Mouse (Mus musculus): ENCODE measurements around the gene Rab11fip4. TPM values are rescaled to one million over a fixed set of nuclear protein-coding genes. Genes with fewer than 3 reads are reported as not detected.

Rab11fip4 gene
- polyA plus RNA-seq, 1 experiment from 2014 or later = 23.3 TPM

DNA sequence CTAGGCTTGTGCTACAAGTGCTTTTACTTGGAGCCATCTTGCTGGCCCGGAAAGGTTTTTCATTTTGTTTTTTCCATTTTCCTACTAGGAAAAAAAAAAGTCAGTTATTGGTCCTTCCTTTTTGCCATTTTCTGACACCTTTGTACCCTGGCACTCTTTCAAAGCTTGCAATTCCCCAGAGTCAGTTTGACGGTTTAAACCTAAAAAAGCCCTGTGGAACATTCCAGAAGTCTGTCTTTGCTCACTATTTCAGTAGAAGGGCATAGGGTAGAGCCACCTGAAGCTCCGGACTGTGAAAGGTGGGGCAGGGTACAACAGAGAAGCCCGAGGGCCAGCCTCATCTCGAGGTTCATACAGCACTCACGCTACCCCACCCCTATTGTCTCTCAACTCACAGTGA, 134.0 kb downstream of the Rab11fip4 start:
- Histone ChIP-seq H3K27ac (no peak overlapping the region), H3K4me3 (no peak overlapping the region), H3K9me3 (no peaks in the 10 kb centered on the region), H3K36me3 (replicated peaks) (no peaks in the 10 kb centered on the region), H3K4me1 (peaks cover 9% of the 10 kb centered on the region), H3K27me3 (ENCODE audit: poor library complexity, severe bottlenecking) (no peaks in the 10 kb centered on the region)
- no peak for DNase-seq (ENCODE audit: extremely low spot score, low spot score)
- 91% methylated on average over 6 of the region's 6 CpGs for WGBS

DNA sequence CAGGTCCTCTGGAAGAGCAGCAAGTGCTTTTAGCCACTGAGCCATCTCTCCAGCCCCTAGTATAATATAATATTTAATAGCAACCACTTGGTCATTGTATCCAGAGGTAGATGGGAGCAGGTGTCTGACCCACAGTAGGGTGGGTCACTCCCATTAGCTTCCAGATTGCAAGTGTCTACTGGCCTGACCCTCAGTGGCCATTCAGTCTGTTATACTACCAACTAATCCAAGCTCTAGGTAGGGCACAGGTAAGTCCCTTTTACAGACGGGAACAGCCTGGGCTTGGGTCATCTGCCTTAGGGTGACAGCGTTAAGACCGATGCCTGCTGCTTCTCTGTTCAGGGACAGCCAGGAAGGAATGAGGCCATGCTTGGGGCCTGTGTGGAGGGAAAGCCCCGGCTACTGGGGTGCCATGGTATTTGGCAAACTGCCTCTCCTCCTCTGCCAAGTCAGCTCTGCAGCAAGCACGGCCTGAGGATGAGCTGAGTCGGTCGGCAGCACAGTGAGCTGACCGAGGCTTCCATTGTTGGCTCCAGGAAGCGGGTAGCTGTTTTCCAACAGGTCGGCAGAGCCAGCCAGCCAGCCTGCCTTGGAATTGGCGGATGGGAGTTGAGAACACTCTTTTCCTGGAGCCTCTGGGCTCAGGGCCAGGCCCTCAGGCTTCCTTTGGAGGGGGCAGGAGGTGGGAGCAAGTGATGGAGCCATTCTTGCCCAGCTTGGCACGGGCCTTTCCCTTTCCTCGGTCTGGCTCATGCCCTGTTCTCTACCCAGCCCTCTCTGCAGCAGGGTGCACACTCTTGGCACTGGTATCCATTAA, 138.4 kb downstream of the Rab11fip4 start:
- Histone ChIP-seq H3K27me3 (ENCODE audit: poor library complexity, severe bottlenecking) (no peaks in the 10 kb centered on the region), H3K27ac (0 out of 2 replicates have a peak overlapping the region, but pooled peaks have one; percentile 35), H3K4me1 (no peaks in the 10 kb centered on the region), H3K36me3 (replicated peaks) (no peaks in the 10 kb centered on the region), H3K4me3 (no peak overlapping the region; the same call in 1 of the 2 replicates), H3K9me3 (no peaks in the 10 kb centered on the region)
- DNase-seq (ENCODE audit: extremely low spot score, low spot score) = no peak
- 84% methylated on average over 13 of the region's 13 CpGs for WGBS

DNA sequence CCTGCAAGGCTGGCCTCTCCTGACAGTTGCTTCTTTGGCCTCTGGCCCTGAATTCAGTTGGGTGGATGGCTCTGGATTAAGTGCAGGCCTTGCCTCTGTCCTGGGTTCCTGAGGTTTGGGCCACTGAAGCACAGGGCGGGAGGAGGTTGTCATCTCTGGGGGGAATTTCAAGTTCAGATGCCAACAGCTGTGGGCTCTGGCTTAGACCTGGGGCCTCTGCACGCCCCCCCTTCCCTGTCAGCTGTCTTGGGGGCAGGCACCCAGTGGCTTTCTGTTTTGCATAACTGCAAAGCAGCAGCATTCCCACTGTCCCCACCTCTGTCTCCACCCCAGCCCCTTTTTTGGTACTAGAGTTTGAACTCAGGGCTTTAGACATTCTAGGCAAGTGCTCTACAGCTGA, 139.4 kb downstream of the Rab11fip4 start:
- WGBS = 78% methylated on average over 2 of the region's 2 CpGs
- H3K9me3 ChIP-seq = no peaks in the 10 kb centered on the region
- no peak overlapping the region for H3K27ac ChIP-seq
- no peak for DNase-seq (ENCODE audit: extremely low spot score, low spot score)
- H3K4me1 ChIP-seq = no peaks in the 10 kb centered on the region
- no peak overlapping the region for H3K4me3 ChIP-seq
- H3K27me3 ChIP-seq (ENCODE audit: poor library complexity, severe bottlenecking) = no peaks in the 10 kb centered on the region
- H3K36me3 ChIP-seq (replicated peaks) = no peaks in the 10 kb centered on the region

DNA sequence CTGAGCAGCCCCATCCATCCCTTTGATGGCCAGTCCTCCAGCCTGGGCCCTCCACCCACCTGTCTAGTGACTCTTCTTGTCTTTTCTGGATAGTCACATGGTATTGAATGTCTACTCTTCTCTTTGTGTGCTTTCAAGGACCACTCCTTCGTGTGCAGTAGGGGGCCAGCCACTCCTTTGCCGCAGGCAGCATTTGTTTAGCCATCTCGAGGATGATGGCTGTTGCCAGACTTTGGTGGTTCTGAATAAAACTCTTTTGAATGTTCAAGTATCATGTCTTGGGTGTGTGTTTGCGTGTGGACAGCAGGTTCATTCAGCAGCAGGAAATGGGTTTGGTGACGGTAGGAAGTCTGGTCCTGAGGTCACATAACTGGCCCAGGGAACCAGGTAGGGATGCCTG, 140.5 kb downstream of the Rab11fip4 start:
- no peak overlapping the region for H3K27ac ChIP-seq
- no peak overlapping the region for H3K4me3 ChIP-seq
- H3K9me3 ChIP-seq = no peaks in the 10 kb centered on the region
- peaks cover 2% of the 10 kb centered on the region for H3K4me1 ChIP-seq
- DNase-seq (ENCODE audit: extremely low spot score, low spot score) = no peak
- no peaks in the 10 kb centered on the region for H3K36me3 ChIP-seq (replicated peaks)
- H3K27me3 ChIP-seq (ENCODE audit: poor library complexity, severe bottlenecking) = no peaks in the 10 kb centered on the region
- 90% methylated on average over 5 of the region's 5 CpGs for WGBS

DNA sequence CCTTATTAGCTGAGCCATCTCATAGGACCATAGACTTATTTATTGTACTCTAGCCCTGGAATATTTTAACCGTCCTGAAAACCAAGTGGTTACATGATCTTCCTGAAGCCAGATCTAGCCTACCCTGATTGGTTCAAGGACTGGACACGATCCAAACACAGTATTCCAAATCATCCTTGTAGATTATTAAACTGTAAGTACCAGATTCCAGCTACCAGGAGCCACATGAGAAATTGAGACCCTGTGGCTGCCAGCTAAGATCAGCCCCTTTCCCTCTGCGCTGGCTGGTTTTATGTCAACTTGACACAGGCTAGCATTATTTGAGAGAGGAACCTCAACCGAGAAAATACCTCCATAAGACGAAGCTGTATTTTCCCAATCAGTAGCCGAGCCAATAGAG, 142.0 kb downstream of the Rab11fip4 start:
- no peak for DNase-seq (ENCODE audit: extremely low spot score, low spot score)
- H3K27me3 ChIP-seq (ENCODE audit: poor library complexity, severe bottlenecking) = no peaks in the 10 kb centered on the region
- WGBS = 94% methylated on average over 6 of the region's 6 CpGs
- H3K9me3 ChIP-seq = no peaks in the 10 kb centered on the region
- H3K4me3 ChIP-seq = no peak overlapping the region
- no peak overlapping the region for H3K27ac ChIP-seq
- no peaks in the 10 kb centered on the region for H3K36me3 ChIP-seq (replicated peaks)
- H3K4me1 ChIP-seq = peaks cover 18% of the 10 kb centered on the region

DNA sequence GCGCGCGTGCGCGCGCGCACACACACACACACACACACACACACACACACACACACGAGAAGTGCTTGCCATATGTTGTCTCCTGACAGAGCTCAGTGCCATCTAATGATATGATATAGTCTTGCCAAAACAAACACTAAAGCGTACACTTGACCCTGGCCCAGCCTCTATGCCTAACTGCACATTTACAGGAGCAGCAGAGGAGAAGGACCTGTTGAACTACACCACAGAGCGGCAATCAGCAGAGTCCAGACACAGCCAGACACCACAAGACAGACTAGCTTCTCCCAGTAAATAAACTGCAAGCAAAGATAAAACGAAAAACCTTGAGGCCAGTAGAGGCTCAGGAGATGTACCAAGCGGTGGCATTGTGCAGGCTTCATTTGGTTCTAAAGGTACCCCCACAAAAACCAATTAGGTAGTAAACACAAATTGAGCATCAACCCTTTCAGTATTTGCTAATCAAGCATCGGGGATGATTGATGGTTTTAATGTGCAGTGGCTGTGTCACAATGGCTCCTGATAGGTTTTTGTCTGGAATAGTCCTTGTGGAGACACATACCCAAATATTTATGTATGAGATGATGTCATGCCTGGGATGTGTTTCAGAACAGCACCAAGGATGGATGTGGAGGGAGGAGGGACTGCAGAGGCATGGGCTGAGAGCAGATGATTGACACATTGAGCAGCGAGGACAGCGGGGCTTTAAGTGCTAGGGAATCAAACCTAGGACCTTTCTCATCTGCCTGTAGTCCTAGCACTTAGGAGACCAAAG, 145.4 kb downstream of the Rab11fip4 start:
- 92% methylated on average over 15 of the region's 15 CpGs for WGBS
- Histone ChIP-seq H3K27ac (0 out of 2 replicates have a peak overlapping the region, but pooled peaks have one; percentile 40), H3K9me3 (no peaks in the 10 kb centered on the region), H3K27me3 (ENCODE audit: poor library complexity, severe bottlenecking) (no peaks in the 10 kb centered on the region), H3K36me3 (replicated peaks) (no peaks in the 10 kb centered on the region), H3K4me3 (no peak overlapping the region), H3K4me1 (peaks cover 30% of the 10 kb centered on the region)
- no peak for DNase-seq (ENCODE audit: extremely low spot score, low spot score)

DNA sequence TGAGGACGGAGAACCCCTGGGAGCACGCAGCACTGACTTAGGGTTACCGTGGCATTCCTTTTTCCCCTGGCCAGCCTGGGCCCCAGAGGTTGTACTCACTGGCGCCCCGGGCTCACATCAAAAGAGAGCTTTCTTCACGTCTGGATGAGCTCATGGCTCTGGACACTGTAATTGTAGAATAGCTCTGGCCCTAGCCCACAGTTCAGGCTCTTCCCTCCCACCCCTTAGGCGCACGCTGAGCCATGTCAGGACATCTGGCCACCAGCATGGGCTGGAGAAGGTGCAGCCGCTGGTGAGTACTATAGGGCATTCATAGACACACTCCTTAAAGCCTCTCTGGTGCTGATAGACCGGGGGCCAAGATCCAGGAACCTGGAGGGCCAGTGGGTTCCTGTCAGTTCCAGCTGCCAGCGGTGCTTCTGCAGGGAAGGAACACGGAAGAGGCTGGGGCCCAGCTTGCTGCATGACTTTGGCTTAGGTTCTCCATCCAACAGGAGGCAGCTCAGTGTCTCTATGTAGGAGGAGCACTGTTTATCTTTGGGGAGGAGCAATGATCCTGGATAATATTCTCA, 146.2 kb downstream of the Rab11fip4 start:
- no peaks in the 10 kb centered on the region for H3K27me3 ChIP-seq (ENCODE audit: poor library complexity, severe bottlenecking)
- DNase-seq (ENCODE audit: extremely low spot score, low spot score) = no peak
- 0 out of 2 replicates have a peak overlapping the region, but pooled peaks have one; percentile 40 for H3K27ac ChIP-seq
- H3K9me3 ChIP-seq = no peaks in the 10 kb centered on the region
- H3K4me3 ChIP-seq = no peak overlapping the region
- H3K4me1 ChIP-seq = peaks cover 30% of the 10 kb centered on the region
- no peaks in the 10 kb centered on the region for H3K36me3 ChIP-seq (replicated peaks)
- 76% methylated on average over 12 of the region's 12 CpGs for WGBS

DNA sequence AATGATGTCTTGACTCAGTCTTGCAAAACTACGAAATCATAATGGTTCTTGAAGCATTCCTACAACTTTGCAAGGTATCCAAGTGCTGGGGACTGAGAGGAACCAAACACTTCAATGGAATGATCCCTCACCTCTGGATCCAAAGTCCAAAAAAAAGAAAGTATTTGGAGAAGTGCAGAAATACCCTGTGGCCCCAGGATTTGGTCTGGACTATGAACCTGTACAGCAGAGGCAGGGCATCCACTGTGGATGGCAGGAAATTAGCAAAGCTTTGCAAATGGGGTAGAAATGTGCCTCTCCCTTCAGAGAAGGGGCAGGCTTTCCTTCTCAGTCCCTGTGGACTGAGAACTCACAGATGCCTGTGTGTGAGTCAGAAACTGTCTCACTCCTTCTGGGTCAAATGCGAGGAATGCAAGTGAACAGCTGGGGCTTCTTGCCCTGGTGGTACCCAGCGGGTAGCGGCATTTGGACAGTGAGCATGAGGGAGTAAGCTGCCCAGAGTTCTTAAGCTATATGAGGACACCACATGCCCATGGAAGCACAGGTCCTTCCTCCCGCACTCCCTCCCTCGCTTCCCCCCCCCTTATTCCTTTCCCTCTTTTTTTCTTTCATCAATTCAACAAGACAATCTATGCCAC, 147.0 kb downstream of the Rab11fip4 start:
- no peak for DNase-seq (ENCODE audit: extremely low spot score, low spot score)
- peak overlapping the region; percentile 20; the same call in 1 of the 2 replicates for H3K27ac ChIP-seq
- peaks cover 30% of the 10 kb centered on the region for H3K4me1 ChIP-seq
- WGBS = 92% methylated on average over 6 of the region's 6 CpGs
- H3K4me3 ChIP-seq = no peak overlapping the region
- H3K36me3 ChIP-seq (replicated peaks) = no peaks in the 10 kb centered on the region
- no peaks in the 10 kb centered on the region for H3K27me3 ChIP-seq (ENCODE audit: poor library complexity, severe bottlenecking)
- H3K9me3 ChIP-seq = no peaks in the 10 kb centered on the region

DNA sequence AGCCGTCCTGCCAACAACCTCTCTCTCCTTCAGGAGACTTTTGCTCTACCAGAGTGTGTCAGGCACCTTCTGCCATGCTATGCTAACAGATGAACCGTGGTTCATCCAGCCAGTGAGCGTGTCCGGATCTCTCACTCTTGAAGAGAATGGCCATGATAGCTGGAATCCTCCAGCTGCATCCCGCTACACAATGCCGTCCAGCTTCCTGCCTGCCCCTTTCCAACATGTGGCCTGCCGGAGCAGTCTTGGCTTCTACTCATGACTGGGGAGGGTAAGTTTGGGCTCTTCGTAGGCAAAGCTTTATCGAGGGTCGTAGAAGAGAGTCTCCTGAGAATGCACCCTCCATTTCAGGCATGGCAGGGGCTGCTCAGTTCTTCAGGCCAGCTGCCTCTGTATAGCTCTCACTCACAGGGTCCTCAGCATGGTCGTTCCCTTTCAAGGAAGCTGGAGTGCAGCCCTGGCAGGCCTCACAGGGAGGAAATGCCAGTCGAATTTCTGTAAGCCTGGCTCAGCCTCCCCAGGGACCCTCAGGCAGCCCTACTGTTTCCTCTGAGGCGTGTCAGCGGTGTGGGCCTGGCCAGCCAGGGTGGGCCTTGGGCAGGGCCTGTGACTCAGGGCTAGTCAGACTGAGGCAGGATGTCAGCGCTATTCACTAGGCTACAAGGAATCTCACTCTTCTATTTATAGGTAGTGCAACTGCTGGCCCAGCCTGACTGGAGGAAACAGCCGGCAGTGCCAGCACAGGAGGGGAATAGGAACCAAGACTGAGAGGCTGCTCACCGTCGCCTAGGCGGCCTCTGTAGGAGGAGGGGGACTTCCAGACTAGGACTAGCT, 147.9 kb downstream of the Rab11fip4 start:
- DNase-seq (ENCODE audit: extremely low spot score, low spot score) = no peak
- H3K4me3 ChIP-seq = no peak overlapping the region
- H3K27me3 ChIP-seq (ENCODE audit: poor library complexity, severe bottlenecking) = no peaks in the 10 kb centered on the region
- peaks cover 30% of the 10 kb centered on the region for H3K4me1 ChIP-seq
- no peaks in the 10 kb centered on the region for H3K36me3 ChIP-seq (replicated peaks)
- H3K9me3 ChIP-seq = no peaks in the 10 kb centered on the region
- H3K27ac ChIP-seq = peak overlapping the region; percentile 67
- 80% methylated on average over 19 of the region's 19 CpGs for WGBS

DNA sequence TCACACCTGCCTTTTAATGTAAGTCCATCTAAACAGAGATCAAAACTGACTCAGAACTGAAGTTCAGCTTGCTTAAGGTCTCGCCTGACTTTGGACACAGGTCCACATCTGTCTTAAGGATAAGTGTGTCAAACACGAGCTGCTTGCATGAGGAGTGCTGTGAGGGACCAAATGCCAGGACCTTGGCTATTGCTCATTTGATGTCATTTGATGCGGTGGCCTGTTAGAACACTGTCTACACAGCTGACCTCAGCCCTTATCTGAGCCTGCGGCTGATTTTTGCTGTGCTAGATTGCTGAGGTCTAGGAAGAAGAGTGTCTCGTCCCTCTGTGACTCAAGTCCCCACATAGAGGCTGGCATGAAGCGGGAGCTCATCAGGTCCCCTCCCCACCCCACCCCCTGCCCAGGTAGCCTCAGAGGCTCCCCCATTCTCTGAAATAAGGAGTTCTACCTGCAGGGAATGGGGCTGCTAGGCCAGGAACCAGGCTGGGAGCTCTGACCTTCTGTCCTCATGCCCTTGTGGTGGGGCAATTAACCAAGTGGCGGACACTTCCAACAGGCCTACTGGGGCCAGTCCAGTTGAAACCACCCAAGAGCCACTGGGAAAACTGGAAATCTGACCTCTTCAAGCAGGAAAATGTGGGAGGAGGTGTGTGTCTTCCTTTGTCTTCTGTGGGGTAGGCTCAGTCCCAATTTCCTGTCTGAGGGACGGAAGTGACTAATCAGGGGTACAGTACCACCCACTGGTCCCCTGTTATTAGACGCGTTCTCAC, 149.9 kb downstream of the Rab11fip4 start:
- Histone ChIP-seq H3K36me3 (replicated peaks) (no peaks in the 10 kb centered on the region), H3K27me3 (ENCODE audit: poor library complexity, severe bottlenecking) (no peaks in the 10 kb centered on the region), H3K4me3 (no peak overlapping the region), H3K27ac (no peak overlapping the region), H3K9me3 (peaks cover 2% of the 10 kb centered on the region; the same call in 1 of the 2 replicates), H3K4me1 (peaks cover 30% of the 10 kb centered on the region)
- WGBS = 89% methylated on average over 10 of the region's 10 CpGs
- no peak for DNase-seq (ENCODE audit: extremely low spot score, low spot score)

DNA sequence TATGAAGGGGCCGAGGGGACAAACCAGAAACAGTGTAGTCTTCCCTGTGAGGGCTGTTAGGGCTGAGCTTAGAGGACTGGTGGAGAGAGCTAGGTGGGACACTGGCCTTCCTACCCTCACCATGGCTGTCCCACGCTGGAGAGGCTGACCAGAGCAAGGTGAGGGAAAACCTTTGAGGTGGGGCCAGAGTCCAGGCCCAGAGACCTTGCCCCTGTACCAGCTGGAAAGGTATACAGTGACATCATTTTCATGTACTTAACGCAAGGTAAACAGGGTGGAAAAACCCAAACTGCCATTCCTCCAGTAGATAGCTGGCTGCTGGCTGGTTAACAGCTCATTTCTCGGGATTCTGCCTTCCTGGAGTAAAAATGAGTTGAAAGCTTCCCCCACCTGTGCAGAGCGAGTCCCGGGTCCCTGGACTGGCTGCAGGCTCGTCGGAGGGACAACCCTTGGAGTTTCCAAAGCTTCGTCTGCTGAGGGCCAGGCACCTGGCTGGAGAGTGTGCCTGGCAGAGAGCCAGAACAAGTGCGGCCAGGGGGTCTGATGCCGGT, 155.6 kb downstream of the Rab11fip4 start:
- Histone ChIP-seq H3K9me3 (peaks cover 3% of the 10 kb centered on the region; the same call in 1 of the 2 replicates), H3K4me3 (no peak overlapping the region)
- WGBS = 91% methylated on average over 11 of the region's 11 CpGs

More for the DNA sequence above, 155.6 kb downstream of the Rab11fip4 start:
- Histone ChIP-seq H3K36me3 (replicated peaks) (no peaks in the 10 kb centered on the region), H3K4me1 (no peaks in the 10 kb centered on the region), H3K27me3 (ENCODE audit: poor library complexity, severe bottlenecking) (no peaks in the 10 kb centered on the region), H3K27ac (no peak overlapping the region)
- DNase-seq (ENCODE audit: extremely low spot score, low spot score) = no peak

Data from forebrain, embryonic 10.5 days (tissue).